Mouse (Mus musculus): Measurements from ENCODE around the gene Slc9a3r1. TPM values are rescaled to one million over a fixed set of nuclear protein-coding genes. Genes with fewer than 3 reads are reported as not detected.

The Slc9a3r1 gene
- total and polyA plus RNA-seq, 2 experiments: 117 to 130 TPM

DNA sequence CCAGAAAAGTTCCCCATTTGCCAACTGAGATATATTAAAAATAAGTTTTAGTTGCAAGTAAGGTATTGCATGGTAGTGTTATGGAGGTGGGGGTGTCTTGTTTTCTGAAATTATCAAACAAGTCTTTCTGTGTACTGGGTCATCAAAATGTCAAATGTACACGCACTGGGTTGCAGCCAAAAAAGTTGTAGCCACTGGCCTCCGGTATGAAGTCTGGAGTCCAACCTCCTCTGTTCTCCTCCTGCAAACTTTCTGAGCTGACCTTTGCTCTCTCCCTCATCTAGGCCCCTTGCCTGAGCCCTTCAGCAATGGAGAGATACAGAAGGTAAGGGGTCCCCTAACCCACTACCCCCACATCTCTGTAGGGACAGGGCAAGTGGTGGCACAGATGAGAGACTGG is 15.6 kb downstream of the Slc9a3r1 start:
- TF ChIP-seq POLR2A (IDR thresholded peaks at IDR 0.05; ENCODE audit: extremely low read depth, insufficient read depth, low read length): no peak
- TF ChIP-seq CTCF (IDR thresholded peaks at IDR 0.05; ENCODE audit: low read depth, low read length): no peak
- H3K27ac ChIP-seq (replicated peaks; ENCODE audit: insufficient read depth, low read depth, low read length): peak overlapping the region; percentile 97
- no peak overlapping the region for H3K4me3 ChIP-seq (ENCODE audit: insufficient read depth, low read depth, low read length)
- DNase-seq (ENCODE audit: extremely low read depth, low read depth, low spot score): peak; percentile 92
- peak overlapping the region; percentile 64 for H3K9ac ChIP-seq (ENCODE audit: low read depth, low read length)
- peaks cover 14% of the 10 kb centered on the region for H3K79me2 ChIP-seq (ENCODE audit: control insufficient read depth, insufficient read depth, low read length)
- no peaks in the 10 kb centered on the region for H3K27me3 ChIP-seq (ENCODE audit: control insufficient read depth, insufficient read depth, low read length)
- WGBS: 30% methylated on average over 2 of the region's 2 CpGs
- H3K4me1 ChIP-seq (ENCODE audit: control insufficient read depth, insufficient read depth, low read length): peaks cover 54% of the 10 kb centered on the region
- peaks cover 18% of the 10 kb centered on the region for H3K36me3 ChIP-seq (ENCODE audit: control insufficient read depth, insufficient read depth, low read length)

DNA sequence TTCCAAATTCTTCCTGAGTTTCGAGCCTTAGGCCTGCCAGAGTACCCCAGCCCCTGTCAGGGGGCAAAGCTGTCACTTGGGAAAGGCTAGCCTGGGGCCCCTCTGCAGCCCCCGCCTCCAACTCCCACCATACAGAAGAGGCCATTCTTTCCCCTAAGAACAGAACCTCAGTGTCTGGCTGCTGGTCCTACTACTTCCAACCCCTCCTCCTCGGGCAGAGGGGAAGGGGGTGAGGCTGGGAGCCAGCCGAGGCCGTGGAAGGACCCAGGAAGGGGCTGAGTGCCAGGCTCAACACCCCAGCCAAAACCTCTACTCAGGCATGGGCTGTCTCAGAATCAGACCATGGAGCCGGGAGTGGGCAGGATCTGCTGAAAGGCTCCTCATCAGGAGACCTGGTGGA is 16.1 kb downstream of the Slc9a3r1 start:
- Histone ChIP-seq H3K4me3 (ENCODE audit: insufficient read depth, low read depth, low read length) (no peak overlapping the region), H3K27ac (replicated peaks; ENCODE audit: insufficient read depth, low read depth, low read length) (peak overlapping the region; percentile 85), H3K4me1 (ENCODE audit: control insufficient read depth, insufficient read depth, low read length) (peaks cover 50% of the 10 kb centered on the region), H3K79me2 (ENCODE audit: control insufficient read depth, insufficient read depth, low read length) (peaks cover 10% of the 10 kb centered on the region), H3K36me3 (ENCODE audit: control insufficient read depth, insufficient read depth, low read length) (peaks cover 18% of the 10 kb centered on the region), H3K27me3 (ENCODE audit: control insufficient read depth, insufficient read depth, low read length) (no peaks in the 10 kb centered on the region), H3K9ac (ENCODE audit: low read depth, low read length) (peak overlapping the region; percentile 7)
- WGBS: 24% methylated on average over 6 of the region's 6 CpGs
- no peak for DNase-seq (ENCODE audit: extremely low read depth, low read depth, low spot score)
- no peak for TF ChIP-seq POLR2A (IDR thresholded peaks at IDR 0.05; ENCODE audit: extremely low read depth, insufficient read depth, low read length)
- no peak for TF ChIP-seq CTCF (IDR thresholded peaks at IDR 0.05; ENCODE audit: low read depth, low read length)

DNA sequence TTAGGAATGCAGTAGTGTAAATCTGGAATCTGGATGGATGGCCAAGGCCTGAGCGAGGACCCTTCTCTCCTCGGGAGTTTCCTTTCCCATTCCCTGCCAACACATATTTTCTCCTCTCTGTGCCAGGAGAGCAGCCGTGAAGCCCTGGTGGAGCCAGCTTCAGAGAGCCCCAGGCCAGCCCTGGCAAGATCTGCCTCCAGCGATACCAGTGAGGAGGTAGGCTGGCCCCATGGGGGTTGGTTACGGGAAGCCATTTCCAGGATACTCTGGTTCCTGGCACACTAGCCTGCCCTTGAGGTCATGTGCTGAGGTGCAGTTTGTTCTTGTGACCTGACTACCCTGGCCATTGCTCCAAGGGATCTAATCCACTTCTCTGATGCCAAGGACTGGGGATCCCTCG is 16.7 kb downstream of the Slc9a3r1 start:
- H3K79me2 ChIP-seq (ENCODE audit: control insufficient read depth, insufficient read depth, low read length): peaks cover 3% of the 10 kb centered on the region; the same call in 1 of the 2 replicates
- peaks cover 18% of the 10 kb centered on the region for H3K36me3 ChIP-seq (ENCODE audit: control insufficient read depth, insufficient read depth, low read length)
- H3K27ac ChIP-seq (replicated peaks; ENCODE audit: insufficient read depth, low read depth, low read length): peak overlapping the region; percentile 85
- 17% methylated on average over 6 of the region's 6 CpGs for WGBS
- TF ChIP-seq POLR2A (IDR thresholded peaks at IDR 0.05; ENCODE audit: extremely low read depth, insufficient read depth, low read length) (no peak), CTCF (IDR thresholded peaks at IDR 0.05; ENCODE audit: low read depth, low read length) (0 out of 2 replicates have a peak, but pooled peaks have one; percentile 13)
- no peak overlapping the region for H3K4me3 ChIP-seq (ENCODE audit: insufficient read depth, low read depth, low read length)
- no peaks in the 10 kb centered on the region for H3K27me3 ChIP-seq (ENCODE audit: control insufficient read depth, insufficient read depth, low read length)
- peaks cover 43% of the 10 kb centered on the region for H3K4me1 ChIP-seq (ENCODE audit: control insufficient read depth, insufficient read depth, low read length)
- H3K9ac ChIP-seq (ENCODE audit: low read depth, low read length): peak overlapping the region; percentile 2; the same call in 1 of the 2 replicates
- peak; percentile 88 for DNase-seq (ENCODE audit: extremely low read depth, low read depth, low spot score)

DNA sequence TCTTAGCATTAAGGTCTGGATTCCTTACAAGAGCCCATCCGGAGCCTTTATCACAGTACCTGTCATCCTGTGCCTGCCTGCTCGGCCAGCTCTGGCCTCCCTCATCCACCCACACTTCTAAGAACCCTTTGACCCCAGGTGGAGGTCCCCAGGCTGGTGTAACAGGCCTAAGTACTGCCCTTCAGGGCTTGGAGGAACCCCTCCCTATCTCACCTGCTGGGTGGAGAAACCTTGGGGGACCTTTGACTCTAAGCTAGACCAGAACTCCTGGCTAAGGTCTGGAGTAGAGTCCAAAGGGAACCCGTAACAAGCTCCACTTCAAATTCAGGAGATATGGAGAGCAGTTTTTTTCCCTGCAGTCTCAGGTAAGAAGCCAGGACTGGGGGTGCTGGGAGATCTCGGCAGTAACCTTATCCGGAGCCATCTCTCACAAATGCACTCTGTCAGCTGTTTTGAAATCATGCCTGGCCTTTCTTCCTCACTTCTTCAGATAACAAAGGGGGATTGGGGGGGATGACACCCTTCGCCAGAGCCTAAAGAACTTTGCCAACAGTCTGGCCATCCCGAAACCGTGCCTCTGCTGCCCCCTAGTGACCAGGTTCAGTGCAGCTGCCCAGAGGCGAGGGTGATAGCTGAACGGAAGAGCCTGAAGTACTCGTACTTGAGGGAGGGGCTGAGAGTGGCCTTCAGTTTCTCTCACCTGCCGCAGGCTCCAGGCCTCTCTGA is 18.9 kb downstream of the Slc9a3r1 start:
- Histone ChIP-seq H3K4me1 (ENCODE audit: control insufficient read depth, insufficient read depth, low read length) (peaks cover 32% of the 10 kb centered on the region), H3K27ac (replicated peaks; ENCODE audit: insufficient read depth, low read depth, low read length) (peak overlapping the region; percentile 14), H3K4me3 (ENCODE audit: insufficient read depth, low read depth, low read length) (no peak overlapping the region), H3K9ac (ENCODE audit: low read depth, low read length) (0 out of 2 replicates have a peak overlapping the region, but pooled peaks have one; percentile 11), H3K79me2 (ENCODE audit: control insufficient read depth, insufficient read depth, low read length) (no peaks in the 10 kb centered on the region), H3K27me3 (ENCODE audit: control insufficient read depth, insufficient read depth, low read length) (no peaks in the 10 kb centered on the region), H3K36me3 (ENCODE audit: control insufficient read depth, insufficient read depth, low read length) (peaks cover 18% of the 10 kb centered on the region)
- WGBS: 10% methylated on average over 12 of the region's 12 CpGs
- TF ChIP-seq CTCF (IDR thresholded peaks at IDR 0.05; ENCODE audit: low read depth, low read length) (peak; percentile 98), POLR2A (IDR thresholded peaks at IDR 0.05; ENCODE audit: extremely low read depth, insufficient read depth, low read length) (no peak)
- DNase-seq (ENCODE audit: extremely low read depth, low read depth, low spot score): peak; percentile 56

DNA sequence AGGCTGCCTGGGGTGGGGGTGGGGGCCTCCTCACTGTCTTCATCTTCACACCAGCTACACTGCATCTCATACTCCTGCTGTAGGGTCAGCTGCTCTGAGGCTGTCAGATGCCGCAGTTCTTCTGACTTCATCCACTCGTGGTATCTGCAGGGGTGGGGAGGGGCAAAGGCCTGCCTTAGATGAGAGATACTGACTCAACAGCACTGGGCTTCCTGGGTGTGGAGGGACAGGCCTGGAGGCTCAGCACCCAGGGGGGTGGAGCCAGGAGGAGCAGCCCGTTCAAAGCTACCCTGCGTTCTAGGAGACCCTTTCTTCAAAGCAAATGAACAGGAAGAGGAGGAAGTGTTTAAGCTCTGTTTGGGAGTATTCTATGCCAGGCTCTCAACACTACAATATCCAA is 21.8 kb downstream of the Slc9a3r1 start:
- H3K9ac ChIP-seq (ENCODE audit: low read depth, low read length): no peak overlapping the region
- peaks cover 16% of the 10 kb centered on the region for H3K4me1 ChIP-seq (ENCODE audit: control insufficient read depth, insufficient read depth, low read length)
- 47% methylated on average over 4 of the region's 4 CpGs for WGBS
- H3K4me3 ChIP-seq (ENCODE audit: insufficient read depth, low read depth, low read length): no peak overlapping the region
- no peaks in the 10 kb centered on the region for H3K27me3 ChIP-seq (ENCODE audit: control insufficient read depth, insufficient read depth, low read length)
- no peak overlapping the region for H3K27ac ChIP-seq (replicated peaks; ENCODE audit: insufficient read depth, low read depth, low read length)
- no peak for TF ChIP-seq CTCF (IDR thresholded peaks at IDR 0.05; ENCODE audit: low read depth, low read length)
- no peak for TF ChIP-seq POLR2A (IDR thresholded peaks at IDR 0.05; ENCODE audit: extremely low read depth, insufficient read depth, low read length)
- no peaks in the 10 kb centered on the region; the same call in 1 of the 2 replicates for H3K79me2 ChIP-seq (ENCODE audit: control insufficient read depth, insufficient read depth, low read length)
- H3K36me3 ChIP-seq (ENCODE audit: control insufficient read depth, insufficient read depth, low read length): peaks cover 13% of the 10 kb centered on the region
- DNase-seq (ENCODE audit: extremely low read depth, low read depth, low spot score): no peak

DNA sequence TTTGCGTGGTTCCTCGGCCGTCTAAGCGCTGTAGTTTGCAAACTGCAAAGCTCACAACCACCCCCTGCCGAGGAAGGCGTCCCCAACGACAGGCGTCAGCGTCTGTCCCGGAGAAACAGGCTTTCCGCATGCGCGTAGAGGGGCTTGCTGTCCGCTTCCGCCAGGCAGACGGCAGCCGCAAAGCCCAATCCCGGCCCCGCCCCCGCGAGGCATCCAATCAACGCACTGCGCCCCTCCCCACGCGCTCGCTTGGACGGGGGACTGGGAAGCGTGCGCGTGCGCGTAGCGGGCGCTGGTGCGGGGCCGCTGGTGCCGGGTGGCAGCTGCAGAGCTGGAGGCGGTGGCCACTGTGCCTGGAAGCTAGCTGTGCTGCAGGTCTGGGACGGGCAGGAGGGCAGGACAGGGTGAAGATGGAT is 24.1 kb downstream of the Slc9a3r1 start, which contains the start of gene Tmem104:
Gene Tmem104 (plus strand): TSS at position 264 of the 416 bp plus-strand sequence.
- H3K4me1 ChIP-seq (ENCODE audit: control insufficient read depth, insufficient read depth, low read length): peaks cover 9% of the 10 kb centered on the region

More for the DNA sequence above, 24.1 kb downstream of the Slc9a3r1 start, which contains the start of gene Tmem104:
- TF ChIP-seq CTCF (IDR thresholded peaks at IDR 0.05; ENCODE audit: low read depth, low read length): 0 out of 2 replicates have a peak, but pooled peaks have one; percentile 23
- peak; percentile 62 for TF ChIP-seq POLR2A (IDR thresholded peaks at IDR 0.05; ENCODE audit: extremely low read depth, insufficient read depth, low read length)
- H3K36me3 ChIP-seq (ENCODE audit: control insufficient read depth, insufficient read depth, low read length): no peaks in the 10 kb centered on the region
- under 1% methylated on average over 39 of the region's 39 CpGs for WGBS
- peak within 1 kb of the TSS; percentile 69 for H3K9ac ChIP-seq (ENCODE audit: low read depth, low read length)
- H3K79me2 ChIP-seq (ENCODE audit: control insufficient read depth, insufficient read depth, low read length): no peaks in the 10 kb centered on the region; the same call in 1 of the 2 replicates
- DNase-seq (ENCODE audit: extremely low read depth, low read depth, low spot score): peak; percentile 89
- H3K27ac ChIP-seq (replicated peaks; ENCODE audit: insufficient read depth, low read depth, low read length): peak within 1 kb of the TSS; percentile 84
- H3K27me3 ChIP-seq (ENCODE audit: control insufficient read depth, insufficient read depth, low read length): no peaks in the 10 kb centered on the region
- peak within 1 kb of the TSS; percentile 57 for H3K4me3 ChIP-seq (ENCODE audit: insufficient read depth, low read depth, low read length)
